Comparison of ENCODE assay signal across 12 mouse cellular contexts in the genomic region with DNA sequence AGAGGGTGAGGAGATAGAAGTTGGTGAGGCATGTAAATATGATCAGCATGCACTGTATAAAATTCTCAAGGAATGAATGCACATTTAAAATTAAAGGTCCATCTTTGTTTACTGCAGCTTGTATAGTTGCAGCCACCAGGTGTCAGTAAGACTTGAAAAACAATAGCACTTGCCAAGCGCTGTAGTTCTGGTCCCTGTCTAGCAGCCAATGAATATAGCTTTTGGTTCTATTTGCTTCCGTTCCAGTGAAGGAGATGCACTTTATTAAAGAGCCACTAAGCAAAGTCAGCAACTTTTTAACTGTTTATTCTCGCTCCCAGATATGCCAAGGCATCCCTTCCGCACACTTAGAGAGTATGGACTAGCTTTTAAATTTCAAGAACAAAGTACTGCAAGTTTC.
DNase-seq lines count a peak whose midpoint lies in the region; ATAC-seq and TF ChIP-seq lines count a peak whose summit lies in the region.
"Had no signal": no experiment of that assay in that cellular context is flagged by ENCODE, and none has a peak within 500 bp of the region (broad histone marks: within the 10 kb centered on the region; RNA-seq: fewer than 3 reads in every experiment).

No protein-coding gene starts in this region.

- no peak for ATAC-seq in hindbrain, postnatal 0 days
- no peak for ATAC-seq in hindbrain, embryonic 11.5 days (ENCODE audit: low FRiP score)
- peak; percentile 56; the same call in 1 of the 2 replicates for ATAC-seq in midbrain, embryonic 16.5 days
- no peak for ATAC-seq in midbrain, embryonic 11.5 days (ENCODE audit: low FRiP score)
- ATAC-seq in stomach, postnatal 0 days (ENCODE audit: low FRiP score, low TSS enrichment) = no peak

- peak; percentile 67 for TF ChIP-seq CTCF in hindbrain, postnatal 0 days (IDR thresholded peaks at IDR 0.05; ENCODE audit: low read depth)
- peak; percentile 46 for TF ChIP-seq CTCF in stomach, postnatal 0 days (IDR thresholded peaks at IDR 0.05; ENCODE audit: low read depth)

- H3K36me3 ChIP-seq in hindbrain, postnatal 0 days (ENCODE audit: insufficient read depth, low read length) = no peaks in the 10 kb centered on the region
- no peaks in the 10 kb centered on the region for H3K36me3 ChIP-seq in hindbrain, embryonic 11.5 days (ENCODE audit: control insufficient read depth, insufficient read depth, low read length)
- H3K36me3 ChIP-seq in midbrain, embryonic 16.5 days (ENCODE audit: control insufficient read depth, insufficient read depth, low read length) = no peaks in the 10 kb centered on the region
- H3K36me3 ChIP-seq in midbrain, embryonic 11.5 days (ENCODE audit: control insufficient read depth, insufficient read depth, low read length) = no peaks in the 10 kb centered on the region
- no peaks in the 10 kb centered on the region for H3K36me3 ChIP-seq in stomach, postnatal 0 days (ENCODE audit: control insufficient read depth, insufficient read depth, low read length)
- H3K36me3 ChIP-seq: embryonic facial prominence, embryonic 12.5 days; G1E had no signal

- no peaks in the 10 kb centered on the region for H3K4me1 ChIP-seq in hindbrain, postnatal 0 days (ENCODE audit: insufficient read depth, low read length)
- H3K4me1 ChIP-seq in hindbrain, embryonic 11.5 days (replicated peaks; ENCODE audit: control insufficient read depth, insufficient read depth, low read length) = no peaks in the 10 kb centered on the region
- no peaks in the 10 kb centered on the region for H3K4me1 ChIP-seq in midbrain, embryonic 16.5 days (ENCODE audit: control insufficient read depth, insufficient read depth, low read length)
- no peaks in the 10 kb centered on the region for H3K4me1 ChIP-seq in midbrain, embryonic 11.5 days (ENCODE audit: control insufficient read depth, insufficient read depth, low read length)
- no peaks in the 10 kb centered on the region for H3K4me1 ChIP-seq in stomach, postnatal 0 days (replicated peaks; ENCODE audit: control insufficient read depth, insufficient read depth)
- H3K4me1 ChIP-seq: embryonic facial prominence, embryonic 12.5 days had no signal

- peak; percentile 79 for DNase-seq in hindbrain, postnatal 0 days (ENCODE audit: low spot score)
- DNase-seq in hindbrain, embryonic 11.5 days (ENCODE audit: low spot score) = no peak
- DNase-seq in midbrain, embryonic 11.5 days (ENCODE audit: low spot score, missing footprints) = no peak
- DNase-seq in cerebellum, adult 11-12 months = peak; percentile 21
- DNase-seq in stomach, postnatal 0 days (ENCODE audit: low spot score) = no peak
- no peak for DNase-seq in layer of hippocampus, postnatal 25 days (ENCODE audit: extremely low spot score in 1 of 2, low spot score in 1 of 2)
- DNase-seq: adrenal gland, postnatal 14 days; liver; thymus, adult 2 months had no signal

- no peak for TF ChIP-seq EP300 in stomach, postnatal 0 days (optimal IDR thresholded peaks at IDR 0.05)

- no peak overlapping the region for H3K27ac ChIP-seq in hindbrain, postnatal 0 days
- no peak overlapping the region for H3K27ac ChIP-seq in hindbrain, embryonic 11.5 days (ENCODE audit: low read depth, low read length)
- no peak overlapping the region for H3K27ac ChIP-seq in midbrain, embryonic 16.5 days (ENCODE audit: low read length)
- H3K27ac ChIP-seq in midbrain, embryonic 11.5 days (ENCODE audit: low read depth, low read length) = no peak overlapping the region
- no peak overlapping the region for H3K27ac ChIP-seq in stomach, postnatal 0 days (replicated peaks)
- H3K27ac ChIP-seq: embryonic facial prominence, embryonic 12.5 days had no signal

- no peaks in the 10 kb centered on the region for H3K27me3 ChIP-seq in hindbrain, postnatal 0 days (ENCODE audit: insufficient read depth, low read length)
- no peaks in the 10 kb centered on the region for H3K27me3 ChIP-seq in hindbrain, embryonic 11.5 days (ENCODE audit: control insufficient read depth, insufficient read depth, low read length)
- no peaks in the 10 kb centered on the region for H3K27me3 ChIP-seq in midbrain, embryonic 16.5 days (ENCODE audit: control insufficient read depth, insufficient read depth, low read depth, low read length)
- no peaks in the 10 kb centered on the region for H3K27me3 ChIP-seq in midbrain, embryonic 11.5 days (ENCODE audit: control insufficient read depth, insufficient read depth, low read length)
- no peaks in the 10 kb centered on the region for H3K27me3 ChIP-seq in stomach, postnatal 0 days (ENCODE audit: control insufficient read depth, insufficient read depth, low read length)
- H3K27me3 ChIP-seq: embryonic facial prominence, embryonic 12.5 days had no signal

- H3K9me3 ChIP-seq in hindbrain, postnatal 0 days (ENCODE audit: low read length) = no peaks in the 10 kb centered on the region
- no peaks in the 10 kb centered on the region for H3K9me3 ChIP-seq in hindbrain, embryonic 11.5 days (ENCODE audit: control insufficient read depth, low read length)
- no peaks in the 10 kb centered on the region for H3K9me3 ChIP-seq in midbrain, embryonic 16.5 days (replicated peaks; ENCODE audit: control insufficient read depth, low read length, poor library complexity, severe bottlenecking)
- no peaks in the 10 kb centered on the region for H3K9me3 ChIP-seq in midbrain, embryonic 11.5 days (ENCODE audit: control insufficient read depth, low read length)
- H3K9me3 ChIP-seq in stomach, postnatal 0 days (ENCODE audit: control insufficient read depth, low read length) = no peaks in the 10 kb centered on the region
- H3K9me3 ChIP-seq: embryonic facial prominence, embryonic 12.5 days; G1E had no signal

- H3K4me2 ChIP-seq in hindbrain, postnatal 0 days (ENCODE audit: low read depth, low read length) = no peak overlapping the region
- no peak overlapping the region for H3K4me2 ChIP-seq in hindbrain, embryonic 11.5 days (replicated peaks; ENCODE audit: low read depth, low read length)
- no peak overlapping the region for H3K4me2 ChIP-seq in midbrain, embryonic 16.5 days (ENCODE audit: low read length)
- no peak overlapping the region for H3K4me2 ChIP-seq in midbrain, embryonic 11.5 days
- H3K4me2 ChIP-seq in stomach, postnatal 0 days (replicated peaks; ENCODE audit: low read depth) = no peak overlapping the region
- H3K4me2 ChIP-seq: embryonic facial prominence, embryonic 12.5 days had no signal

- 55% methylated on average over 4 of the region's 4 CpGs for WGBS in hindbrain, postnatal 0 days
- 70% methylated on average over 4 of the region's 4 CpGs for WGBS in hindbrain, embryonic 11.5 days
- WGBS in midbrain, embryonic 16.5 days = 67% methylated on average over 4 of the region's 4 CpGs
- WGBS in midbrain, embryonic 11.5 days = 70% methylated on average over 4 of the region's 4 CpGs
- 70% methylated on average over 4 of the region's 4 CpGs for WGBS in stomach, postnatal 0 days

- no peak overlapping the region for H3K9ac ChIP-seq in hindbrain, postnatal 0 days (replicated peaks; ENCODE audit: low read length)
- no peak overlapping the region for H3K9ac ChIP-seq in hindbrain, embryonic 11.5 days (ENCODE audit: low read depth, low read length)
- no peak overlapping the region for H3K9ac ChIP-seq in midbrain, embryonic 16.5 days (ENCODE audit: low read depth, low read length)
- H3K9ac ChIP-seq in midbrain, embryonic 11.5 days (ENCODE audit: low read length) = no peak overlapping the region
- no peak overlapping the region for H3K9ac ChIP-seq in stomach, postnatal 0 days (ENCODE audit: low read length)
- H3K9ac ChIP-seq: embryonic facial prominence, embryonic 12.5 days had no signal

- no peak overlapping the region for H3K4me3 ChIP-seq in hindbrain, postnatal 0 days (ENCODE audit: low read length)
- no peak overlapping the region for H3K4me3 ChIP-seq in hindbrain, embryonic 11.5 days (ENCODE audit: low read depth, low read length)
- no peak overlapping the region for H3K4me3 ChIP-seq in midbrain, embryonic 16.5 days (ENCODE audit: low read depth, low read length)
- H3K4me3 ChIP-seq in midbrain, embryonic 11.5 days (ENCODE audit: low read depth, low read length) = no peak overlapping the region
- H3K4me3 ChIP-seq in stomach, postnatal 0 days (ENCODE audit: low read depth, low read length) = no peak overlapping the region
- H3K4me3 ChIP-seq: embryonic facial prominence, embryonic 12.5 days had no signal

Comparison
In these comparisons a context has a peak if more than half of its experiments do, and no peak if none do; other contexts are left out.
1. DNase-seq: peak in hindbrain, postnatal 0 days (single experiment) and cerebellum, adult 11-12 months (single experiment); none in hindbrain, embryonic 11.5 days (single experiment), midbrain, embryonic 11.5 days (single experiment), stomach, postnatal 0 days (single experiment) and layer of hippocampus, postnatal 25 days (0 of 2).